Mouse (Mus musculus): ENCODE measurements at regions not wholly inside any gene's neighbourhood (a gene's known extent, or its start where the extent isn't known, plus 50 kb on each side); places are given as distances from the start of the nearest gene placed in this dataset.
"Not testable (repeated sequence)": the region's sequence is repeated elsewhere in the genome, so short reads cannot be mapped to it uniquely, and the experiment has no call there.

DNA sequence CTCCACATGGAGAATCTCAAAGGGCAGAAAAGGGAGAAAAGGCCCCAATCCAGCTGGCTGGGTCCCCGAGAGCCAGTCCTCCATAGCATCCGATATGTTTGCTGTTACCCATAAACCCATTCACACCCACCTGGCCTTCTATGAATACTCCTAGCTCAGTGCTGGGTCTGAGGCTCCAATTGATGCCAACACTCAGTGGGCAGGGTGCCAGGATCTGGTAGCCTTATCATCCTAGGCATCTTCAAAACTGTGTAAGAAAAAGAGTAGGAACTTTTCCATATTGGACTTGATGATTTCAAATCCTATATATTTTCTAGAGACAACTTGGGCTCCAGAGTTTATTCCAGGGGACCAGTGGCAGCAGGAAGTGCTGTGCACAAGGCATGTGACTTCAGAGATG lies 462.0 kb upstream of the Arid1b start:
- no peak for DNase-seq (ENCODE audit: low spot score in 2 of 2)

DNA sequence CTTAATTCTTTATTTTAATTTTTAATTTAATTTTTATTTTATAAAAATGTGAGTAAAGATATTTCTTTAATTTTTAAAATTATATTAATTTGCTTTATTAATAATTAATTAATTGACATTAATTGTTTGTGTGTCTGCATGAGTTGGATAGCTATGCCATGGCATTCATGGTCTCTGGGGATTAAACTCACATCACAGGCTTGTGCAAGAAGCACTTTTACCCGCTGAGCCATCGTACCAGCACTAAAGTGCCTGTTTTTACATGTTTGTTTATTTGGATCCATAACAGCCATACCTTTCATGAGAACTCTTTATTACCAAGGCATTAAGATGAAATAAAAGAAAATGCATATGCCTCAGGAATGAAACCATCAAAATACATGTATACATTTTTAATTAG lies 453.7 kb upstream of the Arid1b start:
- no peak for DNase-seq (ENCODE audit: low spot score in 2 of 2)

GRCm38 (mm10) chr17:4541020-4541743 lies 452.9 kb upstream of the Arid1b start:
- DNase-seq (ENCODE audit: low spot score in 2 of 2) = no peak

DNA sequence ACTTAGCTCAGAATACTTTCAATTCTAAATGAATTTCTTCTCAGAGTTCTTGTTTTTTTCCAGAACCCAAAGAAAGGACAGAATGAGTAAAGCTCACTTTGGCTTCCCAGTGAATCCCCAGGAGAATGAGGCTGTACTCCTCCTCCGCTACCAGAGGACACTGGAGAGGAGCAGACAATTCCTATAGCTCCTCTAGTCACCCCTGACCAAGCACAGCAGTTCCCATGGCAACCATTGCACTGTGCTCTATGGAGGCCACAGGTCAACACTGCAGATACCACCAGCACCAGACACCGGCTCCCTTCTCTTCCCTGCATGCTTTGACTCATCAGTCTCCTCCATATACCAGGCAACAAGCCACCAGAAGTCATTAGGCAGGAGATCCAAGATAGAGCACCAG lies 447.6 kb upstream of the Arid1b start:
- no peak for DNase-seq (ENCODE audit: low spot score in 2 of 2)

DNA sequence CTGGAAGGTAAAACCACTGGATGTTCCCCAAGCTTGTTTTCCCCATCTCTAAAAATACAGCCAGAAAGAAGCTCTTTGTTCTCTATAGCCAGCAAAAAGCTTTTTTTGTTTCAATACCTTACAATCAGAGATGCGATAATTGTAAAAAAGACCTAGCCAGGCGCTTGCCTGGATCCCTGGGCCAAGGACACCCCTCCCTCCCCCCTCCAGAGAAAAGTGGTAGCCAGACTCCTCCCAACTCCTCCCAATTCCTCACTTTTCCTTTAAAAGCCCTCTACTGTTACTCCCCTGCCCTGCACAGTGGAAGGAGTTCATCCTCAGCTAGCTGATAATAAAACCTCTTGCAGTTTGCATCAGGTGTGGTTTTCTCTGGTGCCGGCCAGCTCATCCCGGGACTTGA lies 441.1 kb upstream of the Arid1b start:
- not testable (repeated sequence) for DNase-seq (ENCODE audit: low spot score in 2 of 2)

DNA sequence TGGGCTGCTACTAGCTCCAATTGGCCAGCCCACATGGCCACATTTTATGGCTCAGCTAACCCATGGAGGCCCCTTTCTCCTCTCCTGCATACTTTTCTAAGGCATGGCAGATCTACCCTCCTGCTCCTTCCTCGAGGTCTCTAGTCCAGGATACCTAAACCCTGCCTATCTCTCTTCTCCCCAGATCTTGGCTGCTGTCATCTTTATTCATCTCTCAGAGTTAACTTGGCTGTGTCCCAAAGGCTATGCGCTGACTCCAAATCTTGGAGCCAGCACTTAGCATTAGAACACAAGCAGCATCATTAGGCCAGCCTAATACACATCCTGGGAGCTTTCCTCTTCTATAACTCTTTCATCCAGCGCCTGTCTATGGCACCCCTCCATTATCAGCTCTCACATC lies 430.5 kb upstream of the Arid1b start:
- no peak for DNase-seq (ENCODE audit: low spot score in 2 of 2)

DNA sequence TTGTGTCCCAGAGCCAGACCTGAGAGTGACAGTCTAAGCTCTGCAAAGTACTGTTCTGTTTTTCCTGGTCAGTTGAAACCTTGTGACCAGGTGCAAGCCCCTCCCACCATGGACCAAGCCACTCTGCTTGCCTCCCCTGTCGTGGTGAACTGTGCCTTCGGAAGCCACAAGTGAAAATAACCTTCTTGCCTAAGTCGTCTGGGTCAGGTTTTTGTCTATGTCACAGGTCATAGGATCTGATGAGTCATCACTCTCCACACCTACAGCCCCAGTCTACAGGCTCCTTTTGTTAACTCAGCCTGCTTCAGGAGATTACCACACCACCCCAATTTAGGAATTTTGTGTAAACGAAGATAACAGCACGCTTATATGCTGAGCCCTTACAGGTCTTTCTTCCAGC lies 417.2 kb upstream of the Arid1b start:
- DNase-seq (ENCODE audit: low spot score in 2 of 2) = no peak

- DNase-seq (ENCODE audit: low spot score in 2 of 2) = no peak
Observed at GRCm38 (mm10) chr17:4581851-4582250, 412.3 kb upstream of the Arid1b start.

DNA sequence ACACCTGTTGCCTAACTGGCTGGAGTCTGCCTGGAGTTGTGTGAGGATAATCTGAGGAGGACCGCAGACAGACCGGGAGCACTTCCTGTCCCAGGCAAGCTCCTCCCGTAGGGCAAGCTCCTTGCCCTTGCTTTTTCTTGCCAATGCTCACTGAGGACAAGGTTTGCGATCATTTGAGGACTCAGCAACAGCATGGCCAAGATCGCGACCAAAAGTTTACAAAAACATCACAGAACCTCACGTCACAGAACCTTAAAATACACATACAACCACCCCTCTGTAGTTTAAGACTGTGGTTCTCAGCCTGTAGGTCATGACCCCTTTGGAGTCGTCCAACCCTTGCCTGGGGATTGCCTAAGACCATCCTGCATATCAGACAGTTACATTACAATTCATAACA lies 383.7 kb upstream of the Arid1b start:
- no peak for DNase-seq (ENCODE audit: low spot score in 2 of 2)

DNA sequence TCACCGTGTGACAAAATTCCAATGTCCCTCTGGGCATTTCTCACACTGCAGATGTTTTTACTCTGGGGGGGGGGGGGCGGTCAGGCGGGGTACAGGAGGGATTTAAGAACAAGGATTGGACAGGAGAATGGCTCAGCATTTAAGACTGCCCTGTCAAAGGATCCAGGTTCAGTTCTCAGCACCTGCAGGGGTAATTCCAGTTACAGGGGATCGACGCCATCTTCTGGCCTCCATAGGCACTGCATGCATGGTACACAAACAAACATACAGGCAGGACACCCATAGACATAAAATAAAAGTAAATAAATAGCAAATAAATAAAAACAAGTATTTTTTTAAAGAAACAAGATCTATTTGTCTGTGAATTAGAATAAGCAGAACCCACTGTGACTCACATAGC lies 383.1 kb upstream of the Arid1b start:
- no peak for DNase-seq (ENCODE audit: low spot score in 2 of 2)

DNA sequence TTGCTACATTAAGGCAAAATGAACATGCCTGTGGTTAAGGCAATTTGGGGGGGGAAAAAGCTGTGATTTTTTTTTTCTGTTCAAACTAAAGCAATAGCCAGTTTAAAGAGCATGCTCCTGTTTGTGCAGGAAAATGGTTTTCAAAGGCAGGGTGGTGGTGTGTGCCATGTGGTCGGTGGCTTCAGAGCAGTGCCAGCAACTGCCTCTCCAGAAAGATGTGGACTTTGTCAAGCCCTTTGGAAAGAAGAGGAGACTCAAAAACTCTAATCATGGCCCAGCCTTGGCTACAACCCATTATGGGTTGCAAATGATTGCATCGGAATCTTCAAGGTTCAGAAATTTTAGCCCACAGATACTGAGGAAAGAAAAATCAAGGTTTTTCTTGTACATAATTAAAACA lies 382.4 kb upstream of the Arid1b start:
- no peak for DNase-seq (ENCODE audit: low spot score in 2 of 2)

GRCm38 (mm10) chr17:4612136-4612535 lies 382.0 kb upstream of the Arid1b start:
- no peak for DNase-seq (ENCODE audit: low spot score in 2 of 2)

- DNase-seq (ENCODE audit: low spot score in 2 of 2) = no peak
Observed at GRCm38 (mm10) chr17:4612741-4613140, 381.4 kb upstream of the Arid1b start.

GRCm38 (mm10) chr17:4620361-4620760 lies 373.8 kb upstream of the Arid1b start:
- no peak for DNase-seq (ENCODE audit: low spot score in 2 of 2)

DNA sequence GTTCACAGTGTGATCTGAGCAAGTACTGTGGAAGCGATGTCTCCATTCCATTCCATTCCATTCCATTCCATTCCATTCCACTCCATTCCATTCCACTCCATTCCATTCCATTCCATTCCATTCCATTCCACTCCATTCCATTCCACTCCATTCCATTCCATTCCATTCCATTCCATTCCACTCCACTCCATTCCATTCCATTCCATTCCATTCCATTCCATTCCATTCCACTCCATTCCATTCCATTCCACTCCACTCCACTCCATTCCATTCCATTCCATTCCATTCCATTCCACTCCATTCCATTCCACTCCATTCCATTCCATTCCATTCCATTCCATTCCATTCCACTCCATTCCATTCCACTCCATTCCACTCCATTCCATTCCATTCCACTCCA lies 368.0 kb upstream of the Arid1b start:
- DNase-seq (ENCODE audit: low spot score in 2 of 2) = not testable (repeated sequence)

- DNase-seq (ENCODE audit: low spot score in 2 of 2) = no peak
Observed at GRCm38 (mm10) chr17:4627542-4627941, 366.6 kb upstream of the Arid1b start.

GRCm38 (mm10) chr17:4631122-4631521 lies 363.0 kb upstream of the Arid1b start:
- DNase-seq (ENCODE audit: low spot score in 2 of 2) = no peak

DNA sequence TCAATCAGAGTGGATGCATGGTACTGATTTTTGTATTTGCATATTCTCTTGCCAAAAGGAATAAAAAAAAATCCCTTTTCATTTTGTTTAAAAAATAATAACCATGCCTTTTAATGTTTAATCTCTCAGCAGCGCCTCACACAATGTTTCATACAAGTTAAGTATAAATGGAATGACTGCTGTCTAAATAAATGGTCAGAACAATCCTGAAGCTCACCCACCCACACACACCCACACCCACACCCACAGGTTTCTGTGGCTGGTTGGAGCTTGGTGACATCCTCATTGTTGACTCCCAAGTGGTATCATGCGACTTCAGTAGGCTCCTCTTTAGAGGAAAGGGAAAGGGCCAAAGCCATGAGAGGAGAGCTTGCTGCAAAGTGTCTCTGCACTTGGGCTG lies 361.6 kb upstream of the Arid1b start:
- DNase-seq (ENCODE audit: low spot score in 2 of 2) = no peak

DNA sequence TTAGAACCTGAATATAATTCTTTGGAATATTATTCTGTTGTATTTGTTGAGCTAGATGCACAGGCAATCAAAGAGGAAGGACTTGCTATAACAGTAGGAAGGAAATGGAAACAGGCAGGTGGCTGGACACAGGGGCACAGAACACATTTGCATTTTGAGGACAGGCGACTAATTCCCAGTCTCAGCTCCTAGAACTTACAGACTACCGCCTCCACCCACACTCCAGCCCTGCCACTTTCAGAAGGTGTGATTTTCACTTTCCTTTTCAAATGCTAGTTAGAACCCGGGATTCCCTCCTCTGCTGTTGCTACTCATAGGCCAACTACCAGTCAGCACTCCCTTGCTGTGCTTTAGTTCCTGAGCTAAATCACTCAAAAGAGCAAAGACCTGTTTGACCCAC lies 360.4 kb upstream of the Arid1b start:
- DNase-seq (ENCODE audit: low spot score in 2 of 2) = no peak

GRCm38 (mm10) chr17:4636796-4637353 lies 357.3 kb upstream of the Arid1b start:
- no peak for DNase-seq (ENCODE audit: low spot score in 2 of 2)

DNA sequence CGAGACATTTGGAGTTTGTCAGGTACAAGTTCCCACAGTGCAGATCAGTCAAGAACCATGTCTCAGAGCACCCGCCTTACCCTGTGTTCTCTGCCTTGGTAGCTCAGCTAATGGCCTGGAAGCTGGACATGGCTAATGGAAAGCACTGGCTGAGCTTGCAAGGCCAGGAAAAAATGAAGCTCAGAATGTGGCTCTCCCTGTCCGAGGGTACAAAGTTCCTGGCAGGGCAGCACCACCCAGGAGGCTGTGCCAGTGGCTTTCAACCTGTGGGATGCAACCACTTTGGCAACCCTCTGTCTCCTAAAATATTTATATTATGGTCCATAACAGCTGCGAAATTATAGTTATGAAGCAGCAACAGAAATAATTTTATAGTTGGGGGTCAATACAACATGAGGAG lies 354.6 kb upstream of the Arid1b start:
- no peak for DNase-seq (ENCODE audit: low spot score in 2 of 2)

DNA sequence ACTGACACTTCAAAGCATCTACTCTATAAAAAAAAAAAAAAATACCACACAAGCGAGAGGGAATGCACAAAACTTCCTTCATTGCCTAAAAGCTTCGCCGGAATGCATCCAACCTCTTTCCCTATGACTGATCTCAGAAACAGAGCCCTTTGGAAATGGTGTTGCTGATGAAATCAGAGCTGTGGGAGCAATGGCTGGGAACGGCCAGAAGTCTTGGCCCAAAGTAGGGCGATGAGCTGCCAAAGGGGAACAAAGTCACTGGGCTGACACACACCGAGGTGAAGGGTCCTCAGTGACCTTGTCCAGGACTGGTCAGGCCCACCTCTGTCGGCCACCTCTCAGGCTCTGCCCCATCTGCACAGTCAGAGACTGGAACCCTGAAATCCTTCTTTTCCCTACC lies 353.6 kb upstream of the Arid1b start:
- DNase-seq (ENCODE audit: low spot score in 2 of 2) = peak; percentile 26 to 57

DNA sequence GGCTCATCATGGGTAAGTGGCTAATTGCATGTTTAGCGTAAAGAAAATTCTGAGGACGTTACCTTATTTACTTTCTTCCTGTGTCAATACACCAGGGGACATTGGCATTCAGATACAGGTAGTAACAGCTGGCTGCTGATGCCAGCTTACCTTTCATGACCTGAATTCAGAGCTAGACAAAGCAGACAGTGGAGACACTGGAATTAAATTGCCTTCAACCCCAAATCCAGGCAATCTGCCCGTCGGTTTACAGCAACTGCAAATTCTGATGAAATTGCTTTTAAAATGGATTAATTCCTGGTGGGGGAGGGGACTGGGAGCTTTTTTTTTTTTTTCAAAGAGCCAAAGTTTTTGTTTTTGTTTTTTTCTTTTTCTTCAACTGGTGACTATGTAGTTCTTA lies 353.0 kb upstream of the Arid1b start:
- peak in 1 of 2 experiments; percentile 24 for DNase-seq (ENCODE audit: low spot score in 2 of 2)

Measured in gastrocnemius, postnatal 4 days (tissue).